Mouse (Mus musculus) adrenal gland, postnatal 36 days (tissue): ENCODE results near the gene Axin2. TPM values are rescaled to one million over a fixed set of nuclear protein-coding genes. Genes with fewer than 3 reads are reported as not detected.

Source experiments
- DNase-seq, 2 experiments: peaks; one replicate each; pipeline ENCODE4 v3.0.0; 2021; ENCODE audit warnings: mixed read lengths in 1 of 2
- total RNA-seq, 2 experiments: library from RNA; stranded (reverse); gene quantifications; 2 replicates each; pipeline ENCODE4 v1.2.3; 2021

Axin2 gene
- total RNA-seq, 2 experiments from 2014 or later = 34.0 to 38.0 TPM

- DNase-seq = no peak
These were observed 9.0 kb downstream of the Axin2 start for GRCm38 (mm10) chr11:108929176-108929575.

GRCm38 (mm10) chr11:108929700-108930099 lies 9.6 kb downstream of the Axin2 start:
- DNase-seq = no peak

GRCm38 (mm10) chr11:108930612-108931011 lies 10.5 kb downstream of the Axin2 start:
- no peak for DNase-seq

DNA sequence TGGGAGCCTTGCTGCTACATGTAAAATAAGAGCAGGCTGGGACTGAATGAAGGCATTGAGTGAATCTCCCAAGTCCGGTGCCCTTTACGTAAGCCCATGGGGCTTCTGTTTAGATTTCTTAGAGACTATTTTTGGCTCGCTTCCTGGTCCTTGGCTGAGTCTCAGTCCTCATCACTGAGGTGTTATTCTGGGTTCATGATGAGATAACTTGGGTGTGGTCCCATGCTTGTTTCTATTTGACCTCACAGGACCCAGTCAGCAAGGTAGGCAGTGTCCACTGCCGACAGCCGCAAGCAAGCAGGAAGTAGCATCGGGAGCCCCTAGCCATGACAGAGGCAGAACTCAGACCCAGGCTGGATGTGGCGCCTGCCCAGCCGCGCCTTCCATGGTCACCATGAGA lies 13.7 kb downstream of the Axin2 start:
- DNase-seq = no peak

- no peak for DNase-seq
These were observed 15.1 kb downstream of the Axin2 start for GRCm38 (mm10) chr11:108935128-108935868.

- DNase-seq = peak in 1 of 2 experiments; percentile 58
These were observed 16.1 kb downstream of the Axin2 start for GRCm38 (mm10) chr11:108936016-108936792.

GRCm38 (mm10) chr11:108940655-108941412 lies 20.7 kb downstream of the Axin2 start:
- no peak for DNase-seq

DNA sequence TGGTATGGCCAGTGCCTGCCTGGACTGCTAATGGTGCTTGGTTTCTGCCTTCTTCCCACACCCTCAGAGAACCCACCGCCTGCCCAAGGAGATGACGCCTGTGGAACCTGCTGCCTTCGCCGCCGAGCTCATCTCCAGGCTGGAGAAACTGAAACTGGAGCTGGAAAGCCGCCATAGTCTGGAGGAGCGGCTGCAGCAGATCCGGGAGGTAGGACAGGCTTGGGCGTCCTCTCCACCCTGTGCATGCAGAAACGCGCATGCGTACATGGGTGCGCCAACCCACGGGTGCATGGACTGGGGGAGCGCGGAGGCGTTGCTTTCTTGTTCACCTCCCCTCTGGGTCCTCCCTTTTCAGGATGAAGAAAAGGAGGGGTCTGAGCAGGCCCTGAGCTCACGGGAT lies 21.7 kb downstream of the Axin2 start:
- no peak for DNase-seq

DNA sequence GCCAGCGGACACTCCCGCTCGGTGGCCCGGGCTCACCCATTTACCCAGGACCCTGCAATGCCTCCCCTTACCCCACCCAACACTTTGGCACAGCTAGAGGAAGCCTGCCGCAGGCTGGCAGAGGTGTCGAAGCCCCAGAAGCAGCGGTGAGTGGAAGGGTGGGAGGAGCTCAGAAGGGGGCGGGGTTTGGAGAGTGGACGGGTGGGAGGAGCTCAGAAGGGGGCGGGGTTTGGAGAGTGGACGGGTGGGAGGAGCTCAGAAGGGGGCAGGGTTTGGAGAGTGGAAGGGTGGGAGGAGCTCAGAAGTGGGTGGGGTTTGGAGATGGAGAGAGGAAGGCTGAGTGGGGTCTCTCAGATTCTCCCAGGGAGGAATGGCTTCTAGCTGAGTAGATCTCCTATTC lies 23.6 kb downstream of the Axin2 start:
- no peak for DNase-seq

DNA sequence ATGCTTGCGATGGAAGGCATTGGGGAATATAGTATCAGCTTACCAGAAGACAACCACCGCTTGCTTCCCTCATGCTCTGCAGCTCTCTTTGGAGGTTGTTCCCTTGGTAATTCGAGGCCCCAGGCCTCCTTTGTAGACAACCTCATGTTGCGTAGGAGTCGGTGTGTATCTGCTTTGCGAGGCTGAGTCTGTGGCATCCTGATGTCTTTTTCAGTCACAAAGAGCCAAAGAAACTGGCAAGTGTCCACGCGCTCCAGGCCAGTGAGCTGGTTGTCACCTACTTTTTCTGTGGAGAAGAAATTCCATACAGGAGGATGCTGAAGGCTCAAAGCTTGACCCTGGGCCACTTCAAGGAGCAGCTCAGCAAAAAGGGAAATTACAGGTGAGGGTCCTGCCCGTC lies 25.5 kb downstream of the Axin2 start:
- DNase-seq = no peak

- peak in 1 of 2 experiments; percentile 71 for DNase-seq
These were observed 27.5 kb downstream of the Axin2 start for GRCm38 (mm10) chr11:108947425-108948184.

GRCm38 (mm10) chr11:108948501-108948900 lies 28.4 kb downstream of the Axin2 start:
- DNase-seq = no peak

DNA sequence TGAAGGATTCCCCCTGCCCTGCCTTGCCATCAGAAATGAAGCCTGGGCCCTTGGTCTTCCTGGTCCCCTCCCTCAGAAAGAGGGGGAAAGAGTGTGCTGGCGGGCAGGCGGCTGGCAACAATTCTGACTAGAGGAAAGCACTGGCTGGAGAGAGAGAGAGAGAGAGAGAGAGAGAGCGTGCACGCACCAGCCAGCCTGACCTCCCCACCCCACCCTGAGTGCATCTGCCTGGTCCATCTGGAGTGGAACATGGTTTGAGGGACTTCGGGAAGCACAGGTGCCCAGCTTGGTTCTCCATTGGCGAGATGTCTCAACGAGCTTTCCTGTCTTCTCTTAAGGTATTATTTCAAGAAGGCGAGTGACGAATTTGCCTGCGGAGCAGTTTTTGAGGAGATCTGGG lies 28.8 kb downstream of the Axin2 start:
- DNase-seq = no peak

DNA sequence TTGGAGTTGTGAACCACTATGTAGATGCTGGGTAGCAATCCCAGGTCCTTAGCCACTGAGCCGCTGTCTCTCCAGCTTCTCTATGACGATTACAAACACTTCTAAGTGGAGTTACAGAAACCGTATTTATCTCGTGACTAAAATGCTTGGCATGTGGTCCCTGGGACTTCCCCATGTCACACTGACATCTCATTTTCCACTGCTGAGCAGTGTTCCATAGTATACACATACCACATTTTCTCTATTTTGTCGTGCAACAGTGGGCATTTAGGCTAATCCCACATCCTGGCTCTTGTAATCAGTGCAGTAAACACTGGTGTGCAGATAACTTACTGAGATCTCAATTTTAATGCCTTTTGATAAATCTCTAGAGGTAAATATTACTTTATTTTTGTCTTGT lies 32.2 kb downstream of the Axin2 start:
- no peak for DNase-seq

GRCm38 (mm10) chr11:108955943-108956342 lies 35.8 kb downstream of the Axin2 start:
- DNase-seq = no peak

- no peak for DNase-seq
These were observed 38.2 kb downstream of the Axin2 start for GRCm38 (mm10) chr11:108958349-108958748.

DNA sequence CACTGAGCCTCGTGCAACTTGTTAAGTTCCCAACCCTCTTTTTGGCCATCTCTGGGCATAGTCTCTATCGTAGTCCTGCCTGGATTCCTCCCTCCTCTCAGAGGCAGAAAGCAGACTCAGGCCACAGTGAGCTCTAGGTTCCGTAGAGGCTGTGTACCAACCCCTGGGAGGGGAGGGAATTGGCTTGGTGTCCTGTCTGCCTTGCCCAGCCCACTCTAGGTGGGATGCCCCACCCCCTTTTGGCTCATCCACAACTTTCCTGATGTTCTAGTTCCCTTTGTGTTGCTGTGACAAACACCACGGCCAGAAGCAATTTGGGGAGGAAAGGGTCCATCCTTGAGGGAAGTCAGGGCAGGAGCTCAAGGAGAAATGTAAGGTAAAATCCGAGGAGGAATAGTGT lies 39.0 kb downstream of the Axin2 start:
- no peak for DNase-seq

- no peak for DNase-seq
These were observed 41.5 kb downstream of the Axin2 start for GRCm38 (mm10) chr11:108961651-108962065.

GRCm38 (mm10) chr11:108963476-108964232 lies 43.5 kb downstream of the Axin2 start:
- DNase-seq = no peak

DNA sequence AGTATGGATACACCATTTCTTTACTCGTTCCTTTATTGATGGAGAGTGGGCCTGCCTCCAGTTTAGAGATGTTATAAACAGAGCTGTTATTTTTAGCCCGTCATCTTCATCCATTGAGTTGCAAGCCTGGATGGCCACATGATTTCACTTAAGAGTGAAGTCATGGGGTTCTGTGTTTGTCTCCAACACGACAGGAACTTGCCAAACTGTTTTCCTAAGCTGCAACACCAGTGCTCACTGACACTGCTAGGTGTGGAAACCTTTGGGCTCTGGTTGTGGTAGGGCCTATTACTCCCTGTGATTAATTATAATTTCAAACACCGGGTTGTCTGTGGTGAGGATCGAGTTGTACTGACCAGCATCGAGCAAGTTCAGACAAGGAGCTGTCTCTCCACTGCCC lies 45.6 kb downstream of the Axin2 start:
- no peak for DNase-seq

GRCm38 (mm10) chr11:108973459-108973858 lies 53.3 kb downstream of the Axin2 start:
- DNase-seq = no peak
